In the genomic region with DNA sequence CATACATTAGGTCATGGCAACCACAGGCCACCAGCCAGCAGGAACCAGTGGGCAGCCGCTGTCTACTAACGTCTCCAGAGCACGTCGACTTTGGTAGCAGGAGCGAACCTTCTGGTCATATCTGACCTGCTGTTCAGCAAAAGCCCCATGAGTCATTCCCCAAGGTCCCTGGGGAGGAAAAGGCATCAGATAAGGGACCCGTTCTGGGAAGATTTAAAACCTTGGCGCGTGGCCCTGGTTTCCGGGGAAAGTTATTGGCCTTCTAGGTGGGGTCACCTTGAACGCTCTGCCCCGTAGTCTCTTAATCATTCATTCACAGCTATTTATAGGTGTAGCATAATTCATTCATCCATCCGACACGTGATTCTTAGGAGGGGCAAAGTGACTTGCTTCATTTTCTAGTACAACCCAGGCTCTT, we compare ENCODE assay signal across 8 mouse cellular contexts. TPM values are rescaled to one million over a fixed set of nuclear protein-coding genes. Genes with fewer than 3 reads are reported as not detected.
DNase-seq lines count a peak whose midpoint lies in the region; ATAC-seq and TF ChIP-seq lines count a peak whose summit lies in the region.
"Had no signal": no experiment of that assay in that cellular context is flagged by ENCODE, and none has a peak within 500 bp of the region (broad histone marks: within the 10 kb centered on the region; RNA-seq: fewer than 3 reads in every experiment).

No protein-coding gene starts in this region.

- intact Hi-C loops in heart, postnatal 10 days (cut with DNase I) = no loop called here

- no peaks in the 10 kb centered on the region for H3K27me3 ChIP-seq in Patski
- H3K27me3 ChIP-seq: hindbrain, embryonic 15.5 days had no signal

- in situ Hi-C loops in Patski (cut with MboI; ENCODE audit: low pct_unique_long_range_greater_than_20kb) = no loop called here

- 24% methylated on average over 13 of the region's 13 CpGs for WGBS in large intestine, adult 2 months

- ATAC-seq in Patski = peak; percentile 48

- CTCF ChIA-PET in Patski (lab: Charles Lee) = no interaction called here

- DNase-seq in 416B (ENCODE audit: low read depth) (peak; percentile 96), Patski (ENCODE audit: low read depth, low spot score) (peak; percentile 94), liver (no peak)
- peak; percentile 84 to 87 for DNase-seq in heart, postnatal 10 days
- DNase-seq in large intestine, adult 2 months (ENCODE audit: low read depth, low spot score) = peak; percentile 77
- no peak for DNase-seq in left cerebral cortex, adult 8-10 months (ENCODE audit: low spot score in 2 of 2)
- DNase-seq in frontal cortex, postnatal 25 days (ENCODE audit: low spot score in 2 of 2) = no peak

- POLR2A ChIA-PET in Patski (lab: Charles Lee) = interaction anchor here (0.7 kb wide), 1 partner anchor 67 kb away, joined by 4 read pairs; no protein-coding TSS in a partner anchor

- no peak for TF ChIP-seq CTCF in Patski (IDR thresholded peaks at IDR 0.05)

RNA-seq across cellular contexts. Expression of a gene that starts 34.7 kb away (rescaled TPM):
- polyA plus RNA-seq in Patski (2021) = 58.7 TPM
- 10 to 100 TPM; 21.2 to 23.5 TPM for total RNA-seq in heart, postnatal 10 days (2021)
- polyA plus RNA-seq in large intestine, adult 2 months (2012; rRNA removed) = 37.5 and 66.7 TPM in 2 replicates
- 10 to 100 TPM; 40.3 to 52.1 (median 43.5) TPM for total RNA-seq in left cerebral cortex, adult 8-10 months (2022)

RNA-seq across cellular contexts. Expression of a gene that starts 37.8 kb away (rescaled TPM):
- polyA plus RNA-seq in Patski (2021) = 23.6 TPM
- 10 to 100 TPM; 23.6 to 29.3 TPM for total RNA-seq in heart, postnatal 10 days (2021)
- 31.9 and 45.7 TPM in 2 replicates for polyA plus RNA-seq in large intestine, adult 2 months (2012; rRNA removed)
- total RNA-seq in left cerebral cortex, adult 8-10 months (2022) = 10 to 100 TPM; 34.4 to 38.7 (median 35.1) TPM

Comparison
In these comparisons a context has a peak if more than half of its experiments do, and no peak if none do; other contexts are left out.
1. DNase-seq: peak in 416B (single experiment), Patski (single experiment), heart, postnatal 10 days (2 of 2) and large intestine, adult 2 months (single experiment); none in left cerebral cortex, adult 8-10 months (0 of 2), liver (single experiment) and frontal cortex, postnatal 25 days (0 of 2).